Mouse (Mus musculus) forebrain, embryonic 14.5 days (tissue): Measurements from ENCODE around the gene Aldh18a1. TPM values are rescaled to one million over a fixed set of nuclear protein-coding genes. Genes with fewer than 3 reads are reported as not detected.

ENCODE experiments used
- ATAC-seq: fragments of 200-750 bp; cut with Nextera tagmentation; 2 replicates; pipeline ENCODE4 v1.8.0; 2017; ENCODE audit warnings: mild to moderate bottlenecking, moderate library complexity
- DNase-seq: peaks from one replicate; pipeline ENCODE4 v3.0.0-alpha.2; 2015; ENCODE audit warnings: low spot score
- H3K27ac ChIP-seq: fragments of 300-500 bp; sonication (generic); 2 replicates; pipeline ENCODE4 v1.5.1; 2014; ENCODE audit warnings: low read depth, mild to moderate bottlenecking, control low read depth, low read length, moderate library complexity
- H3K27me3 ChIP-seq: fragments of 300-500 bp; sonication (generic); replicated peaks from 2 replicates; pipeline ENCODE4 v1.6.1; 2014; ENCODE audit warnings: low read length, control low read depth, mixed read lengths; ENCODE audit not compliant: control insufficient read depth, insufficient read depth
- H3K36me3 ChIP-seq: fragments of 300-500 bp; sonication (generic); 2 replicates; pipeline ENCODE4 v1.6.1; 2014; ENCODE audit warnings: low read length, control low read depth; ENCODE audit not compliant: control insufficient read depth, insufficient read depth
- H3K4me1 ChIP-seq: fragments of 300-500 bp; sonication (generic); 2 replicates; pipeline ENCODE4 v1.6.1; 2014; ENCODE audit warnings: antibody characterized with exemption, low read length, control low read depth; ENCODE audit not compliant: control insufficient read depth, insufficient read depth
- H3K4me2 ChIP-seq: fragments of 300-500 bp; sonication (generic); 2 replicates; pipeline ENCODE4 v1.6.1; 2014; ENCODE audit warnings: mild to moderate bottlenecking, control low read depth, low read length
- H3K4me3 ChIP-seq: fragments of 300-500 bp; sonication (generic); 2 replicates; pipeline ENCODE4 v1.5.1; 2014; ENCODE audit warnings: low read depth, low read length, control low read depth
- H3K9ac ChIP-seq: fragments of 300-500 bp; sonication (generic); 2 replicates; pipeline ENCODE4 v1.6.1; 2014; ENCODE audit warnings: mild to moderate bottlenecking, low read length, control low read depth, moderate library complexity
- H3K9me3 ChIP-seq: fragments of 300-500 bp; sonication (generic); replicated peaks from 2 replicates; pipeline ENCODE4 v1.6.1; 2016; ENCODE audit warnings: low read length, control low read depth, mixed read lengths; ENCODE audit not compliant: control insufficient read depth
- WGBS: fragments of 180-500 bp; shearing (Covaris S2); extraction: QIAGEN DNeasy Blood & Tissue Kit; methylation state at CpG from one replicate; pipeline ENCODE4 v1.1.7; 2014; 5-methylcytosine and 5-hydroxymethylcytosine counted together
- polyA plus RNA-seq: library from polyadenylated mRNA; unstranded; fragments of >200 nt; fragmentation: Nextera tagmentation; extraction: Ambion mirVana; gene quantifications from 2 replicates; pipeline ENCODE4 v1.2.1, GENCODE M21; 2014

Aldh18a1 gene
- polyA plus RNA-seq = 56.3 and 66.1 TPM in 2 replicates

DNA sequence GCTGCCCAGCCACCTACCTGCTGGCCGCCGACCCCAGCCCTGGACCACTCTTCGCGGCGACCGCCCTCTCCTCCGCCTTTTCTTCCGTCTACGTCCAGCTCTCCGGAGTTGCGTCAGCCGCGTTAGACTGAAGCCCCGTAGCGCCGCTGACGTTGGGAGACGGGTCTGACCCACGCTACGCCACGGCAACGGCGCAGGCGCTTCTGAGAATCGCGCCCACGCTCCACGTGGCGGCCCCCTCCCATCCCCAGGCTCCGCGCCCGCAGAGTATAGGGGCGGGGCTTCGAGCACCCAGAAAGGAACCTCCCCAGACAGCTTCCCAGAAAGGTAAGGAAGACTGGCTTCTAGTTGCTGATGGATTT is at the start of gene Aldh18a1:
Gene Aldh18a1 (minus strand): TSS at position 171 of the 362 bp plus-strand sequence.
- ATAC-seq = peak; percentile 96
- under 1% methylated on average over 34 of the region's 34 CpGs for WGBS
- H3K4me3 ChIP-seq = peak within 1 kb of the TSS; percentile 86
- peak within 1 kb of the TSS; percentile 82 for H3K9ac ChIP-seq
- H3K27me3 ChIP-seq = no peaks in the 10 kb centered on the region
- H3K27ac ChIP-seq = peak within 1 kb of the TSS; percentile 69
- H3K36me3 ChIP-seq = peaks cover 15% of the 10 kb centered on the region
- no peaks in the 10 kb centered on the region for H3K9me3 ChIP-seq
- peak; percentile 97 for DNase-seq
- peaks cover 11% of the 10 kb centered on the region for H3K4me1 ChIP-seq
- peak within 1 kb of the TSS; percentile 83 for H3K4me2 ChIP-seq

DNA sequence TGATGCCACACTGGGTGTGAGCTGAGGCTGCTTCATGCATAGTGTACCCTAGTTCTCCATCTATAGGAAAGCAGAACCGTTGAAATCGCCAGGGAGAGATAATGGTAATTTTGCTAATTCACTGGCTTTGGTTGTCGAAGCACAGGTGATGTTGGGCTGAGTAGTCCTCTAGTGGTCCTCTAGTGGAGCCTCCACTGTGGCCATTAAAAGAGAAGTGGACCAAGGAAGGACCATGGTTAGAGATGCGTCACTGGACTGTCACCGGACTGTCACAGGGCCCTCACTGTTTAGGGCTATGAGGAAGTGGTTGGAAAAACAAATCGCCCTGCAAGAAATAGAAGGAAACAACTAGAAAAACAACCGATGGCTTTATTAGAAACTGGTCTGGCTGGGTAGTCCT is 49.3 kb upstream of the Aldh18a1 start:
- no peak overlapping the region for H3K4me3 ChIP-seq
- H3K4me2 ChIP-seq = no peak overlapping the region
- no peaks in the 10 kb centered on the region for H3K4me1 ChIP-seq
- H3K27me3 ChIP-seq = no peaks in the 10 kb centered on the region
- ATAC-seq = no peak
- H3K36me3 ChIP-seq = no peaks in the 10 kb centered on the region
- H3K27ac ChIP-seq = no peak overlapping the region
- WGBS = 91% methylated on average over 7 of the region's 7 CpGs
- DNase-seq = no peak
- H3K9ac ChIP-seq = no peak overlapping the region
- no peaks in the 10 kb centered on the region for H3K9me3 ChIP-seq

DNA sequence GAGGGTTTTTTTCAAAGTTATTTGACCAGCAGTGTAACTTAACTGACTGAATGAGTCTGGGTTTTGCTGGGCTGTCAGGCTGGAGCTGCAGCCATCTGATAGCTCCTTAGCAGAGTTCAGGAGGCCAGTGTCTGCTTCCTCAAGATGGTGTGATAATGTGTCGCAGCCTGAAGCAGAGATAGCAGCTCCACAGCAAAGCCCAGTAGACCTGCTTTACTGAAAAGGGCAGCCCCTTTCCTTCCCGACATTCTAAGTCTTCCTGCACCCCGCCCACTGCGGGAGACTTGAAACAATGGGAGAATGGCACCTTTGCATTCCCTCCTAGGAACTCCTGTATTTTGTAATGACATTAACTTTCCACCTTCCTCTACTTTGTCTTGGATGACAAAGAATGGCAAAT is 48.8 kb upstream of the Aldh18a1 start:
- Histone ChIP-seq H3K4me3 (no peak overlapping the region), H3K9ac (no peak overlapping the region), H3K27me3 (no peaks in the 10 kb centered on the region), H3K4me2 (no peak overlapping the region), H3K36me3 (no peaks in the 10 kb centered on the region), H3K4me1 (no peaks in the 10 kb centered on the region), H3K9me3 (no peaks in the 10 kb centered on the region), H3K27ac (no peak overlapping the region)
- DNase-seq = no peak
- no peak for ATAC-seq
- WGBS = 58% methylated on average over 4 of the region's 4 CpGs

DNA sequence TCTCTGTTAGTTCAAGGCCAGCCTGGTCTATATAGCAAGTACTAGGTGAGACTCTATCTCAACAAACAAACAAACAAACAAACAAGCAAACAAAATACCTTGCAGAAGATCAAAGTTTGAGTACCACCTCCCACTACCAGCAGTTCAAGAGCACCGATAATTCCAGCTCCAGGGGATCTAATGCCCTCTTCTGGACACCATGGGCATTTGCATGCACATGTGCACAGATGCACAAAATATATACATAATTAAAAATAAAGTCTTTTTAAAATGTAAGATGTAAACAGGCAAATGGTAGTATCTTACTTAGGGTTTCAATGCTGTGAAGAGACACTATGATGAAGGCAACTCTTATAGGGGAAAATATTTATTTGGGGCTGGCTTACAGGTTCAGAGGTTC is 44.9 kb upstream of the Aldh18a1 start:
- 65% methylated on average over 1 of the region's 1 CpGs for WGBS

GRCm38 (mm10) chr19:40632668-40633067 is 44.4 kb upstream of the Aldh18a1 start:
- H3K36me3 ChIP-seq = no peaks in the 10 kb centered on the region
- H3K4me3 ChIP-seq = no peak overlapping the region
- H3K9me3 ChIP-seq = no peaks in the 10 kb centered on the region
- H3K9ac ChIP-seq = no peak overlapping the region
- H3K27ac ChIP-seq = no peak overlapping the region
- H3K27me3 ChIP-seq = no peaks in the 10 kb centered on the region
- H3K4me1 ChIP-seq = no peaks in the 10 kb centered on the region
- H3K4me2 ChIP-seq = no peak overlapping the region
- WGBS = 87% methylated on average over 5 of the region's 5 CpGs
- ATAC-seq (no peak), DNase-seq (no peak)

More for the DNA sequence above, 44.9 kb upstream of the Aldh18a1 start:
- ATAC-seq = no peak
- no peak overlapping the region for H3K27ac ChIP-seq
- H3K4me2 ChIP-seq = no peak overlapping the region
- no peak overlapping the region for H3K4me3 ChIP-seq
- no peak for DNase-seq
- H3K27me3 ChIP-seq = no peaks in the 10 kb centered on the region
- no peaks in the 10 kb centered on the region for H3K36me3 ChIP-seq
- no peaks in the 10 kb centered on the region for H3K9me3 ChIP-seq
- H3K4me1 ChIP-seq = no peaks in the 10 kb centered on the region
- H3K9ac ChIP-seq = no peak overlapping the region

DNA sequence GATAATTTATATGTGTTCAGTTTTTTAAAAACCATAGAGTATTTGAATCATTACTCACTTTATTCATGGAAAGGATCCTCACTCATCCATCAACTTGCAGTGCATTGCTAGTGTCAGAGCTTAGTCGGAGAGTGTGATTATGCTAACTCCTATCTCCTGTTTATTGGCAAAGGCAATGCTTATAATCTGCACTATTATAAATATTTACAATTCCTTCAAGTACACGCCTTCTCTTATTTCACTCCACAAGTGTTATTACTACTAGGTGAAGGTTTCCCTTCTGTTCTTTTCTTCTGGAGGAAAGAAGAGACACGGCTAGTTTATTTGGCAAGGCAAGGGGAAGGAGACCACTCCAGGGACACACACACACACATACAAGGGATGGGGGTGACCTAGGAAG is 43.9 kb upstream of the Aldh18a1 start:
- whole genome bisulfite sequencing = 86% methylated on average over 3 of the region's 3 CpGs
- Histone ChIP-seq H3K4me1 (no peaks in the 10 kb centered on the region), H3K9me3 (no peaks in the 10 kb centered on the region), H3K9ac (no peak overlapping the region), H3K27ac (no peak overlapping the region), H3K4me2 (no peak overlapping the region), H3K36me3 (no peaks in the 10 kb centered on the region), H3K4me3 (no peak overlapping the region), H3K27me3 (no peaks in the 10 kb centered on the region)
- no peak for ATAC-seq
- no peak for DNase-seq

- 82% methylated on average over 7 of the region's 7 CpGs for WGBS
These were observed 42.3 kb upstream of the Aldh18a1 start for GRCm38 (mm10) chr19:40630606-40631005.

DNA sequence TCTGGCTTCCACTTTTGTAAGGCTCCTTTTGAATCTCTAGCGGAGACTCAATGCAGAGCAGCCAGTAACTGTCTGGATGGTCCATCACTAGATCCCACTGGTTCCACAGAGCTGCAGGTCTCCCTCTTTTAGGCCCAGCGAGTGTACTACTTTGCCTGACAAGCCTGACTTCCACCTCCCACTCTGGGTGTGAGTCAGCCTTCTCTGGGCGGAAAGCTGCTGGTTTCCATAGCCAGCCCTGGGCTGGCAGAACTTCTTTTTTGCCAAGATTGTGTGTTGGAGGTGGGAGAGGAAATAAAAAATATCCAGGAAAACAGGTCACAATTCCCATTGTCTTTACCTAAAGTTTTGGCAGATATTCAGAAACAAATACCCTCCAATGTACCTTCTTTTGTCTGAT is 41.8 kb upstream of the Aldh18a1 start:
- no peak overlapping the region for H3K9ac ChIP-seq
- no peaks in the 10 kb centered on the region for H3K9me3 ChIP-seq
- no peaks in the 10 kb centered on the region for H3K36me3 ChIP-seq
- 90% methylated on average over 3 of the region's 3 CpGs for WGBS
- DNase-seq (no peak), ATAC-seq (no peak)
- H3K4me3 ChIP-seq = no peak overlapping the region
- no peaks in the 10 kb centered on the region for H3K4me1 ChIP-seq
- H3K27me3 ChIP-seq = no peaks in the 10 kb centered on the region
- H3K27ac ChIP-seq = no peak overlapping the region
- H3K4me2 ChIP-seq = no peak overlapping the region

More at GRCm38 (mm10) chr19:40630606-40631005, 42.3 kb upstream of the Aldh18a1 start:
- H3K36me3 ChIP-seq = no peaks in the 10 kb centered on the region
- no peaks in the 10 kb centered on the region for H3K27me3 ChIP-seq
- no peak for DNase-seq
- H3K4me1 ChIP-seq = no peaks in the 10 kb centered on the region
- H3K4me2 ChIP-seq = no peak overlapping the region
- H3K9ac ChIP-seq = no peak overlapping the region
- no peaks in the 10 kb centered on the region for H3K9me3 ChIP-seq
- H3K4me3 ChIP-seq = no peak overlapping the region
- no peak for ATAC-seq
- no peak overlapping the region for H3K27ac ChIP-seq

DNA sequence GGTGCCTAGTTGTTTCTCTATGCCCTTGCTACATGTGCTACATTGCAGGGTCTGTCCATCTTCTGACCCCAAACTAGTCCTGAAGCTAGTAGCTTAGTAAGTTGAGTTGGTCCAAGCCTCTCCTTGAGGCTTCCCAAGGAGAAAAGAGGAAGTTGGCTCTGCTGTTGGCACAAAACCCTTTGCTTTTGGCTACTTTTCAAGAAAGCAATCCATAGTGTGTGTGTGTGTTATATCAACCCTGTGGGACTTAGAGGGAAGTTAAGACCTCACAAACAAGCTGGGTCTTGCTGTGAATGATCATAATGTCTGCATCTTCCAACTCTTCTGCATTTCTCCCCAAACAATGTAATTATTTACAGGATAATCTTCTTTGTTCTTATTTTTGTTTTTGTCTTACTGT is 40.7 kb upstream of the Aldh18a1 start:
- H3K9ac ChIP-seq = no peak overlapping the region
- H3K4me3 ChIP-seq = no peak overlapping the region
- DNase-seq = no peak
- H3K27me3 ChIP-seq = no peaks in the 10 kb centered on the region
- H3K4me1 ChIP-seq = no peaks in the 10 kb centered on the region
- H3K36me3 ChIP-seq = no peaks in the 10 kb centered on the region
- H3K9me3 ChIP-seq = no peaks in the 10 kb centered on the region
- no peak overlapping the region for H3K27ac ChIP-seq
- no peak overlapping the region for H3K4me2 ChIP-seq
- no peak for ATAC-seq
